Mouse (Mus musculus) layer of hippocampus, adult 9-10 months (tissue): Measurements from ENCODE around the gene Ddb2.
A peak's percentile ranks its signal among the peaks of the same experiment; 100 is the strongest.

Source experiments
- DNase-seq: peaks from one replicate; pipeline ENCODE4 v3.0.0; 2022; ENCODE audit warnings: low spot score

Ddb2 gene

GRCm38 (mm10) chr2:91187431-91187830 is 49.4 kb downstream of the Ddb2 start:
- DNase-seq: no peak

- DNase-seq: no peak
Measured at GRCm38 (mm10) chr2:91186208-91186607, 50.6 kb downstream of the Ddb2 start.

- no peak for DNase-seq
Measured at GRCm38 (mm10) chr2:91183711-91184405, 52.9 kb downstream of the Ddb2 start, which contains the start of gene Madd. Gene Madd (minus strand): TSS chr2:91183837.

GRCm38 (mm10) chr2:91183148-91183513 is 53.7 kb downstream of the Ddb2 start:
- DNase-seq: peak; percentile 93

GRCm38 (mm10) chr2:91182405-91183147 is 54.2 kb downstream of the Ddb2 start:
- no peak for DNase-seq

- DNase-seq: no peak
Measured at GRCm38 (mm10) chr2:91182016-91182404, 54.8 kb downstream of the Ddb2 start.

GRCm38 (mm10) chr2:91180706-91181105 is 56.1 kb downstream of the Ddb2 start:
- no peak for DNase-seq

- no peak for DNase-seq
Measured at GRCm38 (mm10) chr2:91179825-91180224, 57.0 kb downstream of the Ddb2 start.

- DNase-seq: no peak
Measured at GRCm38 (mm10) chr2:91176234-91176633, 60.5 kb downstream of the Ddb2 start.

- DNase-seq: no peak
Measured at GRCm38 (mm10) chr2:91175490-91175889, 61.3 kb downstream of the Ddb2 start.

- no peak for DNase-seq
Measured at GRCm38 (mm10) chr2:91169587-91170322, 67.0 kb downstream of the Ddb2 start.

- DNase-seq: no peak
Measured at GRCm38 (mm10) chr2:91167629-91168028, 69.2 kb downstream of the Ddb2 start.

- no peak for DNase-seq
Measured at GRCm38 (mm10) chr2:91164991-91165390, 71.8 kb downstream of the Ddb2 start.

- no peak for DNase-seq
Measured at GRCm38 (mm10) chr2:91163532-91163931, 73.2 kb downstream of the Ddb2 start.

- DNase-seq: no peak
Measured at GRCm38 (mm10) chr2:91162952-91163351, 73.8 kb downstream of the Ddb2 start.
